Mouse (Mus musculus) MEL (cell line): ENCODE measurements at regions not wholly inside any gene's neighbourhood (a gene's known extent, or its start where the extent isn't known, plus 50 kb on each side); places are given as distances from the start of the nearest gene placed in this dataset.
"Not testable (repeated sequence)": the region's sequence is repeated elsewhere in the genome, so short reads cannot be mapped to it uniquely, and the experiment has no call there.

Experiments used
- DNase-seq: peaks from one replicate; pipeline ENCODE4 v3.0.0; 2011; ENCODE audit warnings: low read depth, low spot score
- H3K27ac ChIP-seq: 2 replicates; pipeline ENCODE4 v1.5.1; 2012; ENCODE audit warnings: low read depth, mild to moderate bottlenecking, control low read depth, low read length, moderate library complexity; ENCODE audit not compliant: control insufficient read depth
- H3K27me3 ChIP-seq, 2 experiments: fragments of 150-350 bp in 1 of 2; sonication (generic) in 1 of 2; 2 replicates each; pipeline ENCODE4 v1.6.1; 2012; ENCODE audit warnings: low read length in 2 of 2, mild to moderate bottlenecking in 2 of 2, improper control_type of control experiment in 1 of 2, moderate library complexity in 1 of 2; ENCODE audit not compliant: insufficient read depth in 2 of 2, control insufficient read depth in 1 of 2
- H3K36me3 ChIP-seq, 2 experiments: 2 replicates each; pipeline ENCODE4 v1.6.1; 2012 to 2014; ENCODE audit warnings: low read length in 2 of 2, improper control_type of control experiment in 1 of 2, inconsistent platforms in 1 of 2, mild to moderate bottlenecking in 1 of 2; ENCODE audit not compliant: insufficient read depth in 2 of 2, control insufficient read depth in 1 of 2
- H3K4me1 ChIP-seq, 2 experiments: fragments of 150-350 bp in 1 of 2; sonication (generic) in 1 of 2; 2 replicates each; pipeline ENCODE4 v1.6.1; 2012; ENCODE audit warnings: low read length in 2 of 2, improper control_type of control experiment in 1 of 2, mild to moderate bottlenecking in 1 of 2; ENCODE audit not compliant: insufficient read depth in 2 of 2, control insufficient read depth in 1 of 2
- H3K4me3 ChIP-seq, 2 experiments: fragments of 150-350 bp in 1 of 2; sonication (generic) in 1 of 2; 2 replicates each; pipeline ENCODE4 v1.5.1; 2012; ENCODE audit warnings: low read depth in 2 of 2, low read length in 2 of 2, mild to moderate bottlenecking in 2 of 2, moderate library complexity in 2 of 2, control low read depth in 1 of 2, improper control_type of control experiment in 1 of 2; ENCODE audit not compliant: control insufficient read depth in 1 of 2, insufficient read depth in 1 of 2
- H3K79me2 ChIP-seq: 2 replicates; pipeline ENCODE4 v1.6.1; 2012; ENCODE audit warnings: mild to moderate bottlenecking, low read length, moderate library complexity; ENCODE audit not compliant: control insufficient read depth, poor library complexity, insufficient read depth
- H3K9ac ChIP-seq: 2 replicates; pipeline ENCODE4 v1.6.1; 2012; ENCODE audit warnings: low read depth, mild to moderate bottlenecking, control low read depth, low read length, moderate library complexity; ENCODE audit not compliant: control insufficient read depth, poor library complexity, severe bottlenecking
- H3K9me3 ChIP-seq: fragments of 150-350 bp; sonication (generic); replicated peaks from 2 replicates; pipeline ENCODE4 v1.6.1; 2012; ENCODE audit warnings: mild to moderate bottlenecking, low read length, improper control_type of control experiment, moderate library complexity; ENCODE audit not compliant: insufficient read depth
- BHLHE40 ChIP-seq: IDR thresholded peaks from 2 replicates; pipeline ENCODE4 v1.6.1; 2012; ENCODE audit warnings: low read depth, mild to moderate bottlenecking, inconsistent platforms, low read length, improper control_type of control experiment, borderline replicate concordance
- CHD1 ChIP-seq: IDR thresholded peaks from 2 replicates; pipeline ENCODE4 v1.6.1; 2012; ENCODE audit warnings: low read depth, mild to moderate bottlenecking, inconsistent platforms, low read length, improper control_type of control experiment
- CHD2 ChIP-seq: IDR thresholded peaks from 2 replicates; pipeline ENCODE4 v1.6.1; 2011; ENCODE audit warnings: low read length, improper control_type of control experiment
- CTCF ChIP-seq, 3 experiments: IDR thresholded peaks in 2 of 3; conservative IDR thresholded peaks in 1 of 3; 2 replicates each; pipeline ENCODE4 v1.5.1; 2011 to 2012; ENCODE audit warnings: low read length in 3 of 3, low read depth in 2 of 3, mild to moderate bottlenecking in 2 of 3, improper control_type of control experiment in 1 of 3, inconsistent platforms in 1 of 3, mixed read lengths in 1 of 3, moderate library complexity in 1 of 3; ENCODE audit not compliant: control insufficient read depth in 1 of 3, insufficient read depth in 1 of 3, poor library complexity in 1 of 3, severe bottlenecking in 1 of 3
- ELF1 ChIP-seq: IDR thresholded peaks from 2 replicates; pipeline ENCODE4 v1.6.1; 2014; ENCODE audit warnings: low read depth, mild to moderate bottlenecking, inconsistent platforms, low read length, improper control_type of control experiment, moderate library complexity
- EP300 ChIP-seq, 2 experiments: IDR thresholded peaks; 2 replicates each; pipeline ENCODE4 v1.6.1; 2011; ENCODE audit warnings: improper control_type of control experiment in 2 of 2, low read length in 2 of 2, low read depth in 1 of 2, mild to moderate bottlenecking in 1 of 2
- HCFC1 ChIP-seq: IDR thresholded peaks from 2 replicates; pipeline ENCODE4 v1.6.1; 2012; ENCODE audit warnings: low read depth, mild to moderate bottlenecking, inconsistent platforms, low read length, improper control_type of control experiment, moderate library complexity
- MAFK ChIP-seq: IDR thresholded peaks from 2 replicates; pipeline ENCODE4 v1.6.1; 2011; ENCODE audit warnings: low read depth, mild to moderate bottlenecking, low read length, improper control_type of control experiment, borderline replicate concordance
- MAX ChIP-seq: IDR thresholded peaks from 2 replicates; pipeline ENCODE4 v1.6.1; 2011; ENCODE audit warnings: low read length, improper control_type of control experiment
- MEF2A ChIP-seq: IDR thresholded peaks from 2 replicates; pipeline ENCODE4 v1.6.1; 2014; ENCODE audit warnings: low read depth, mild to moderate bottlenecking, inconsistent platforms, low read length, improper control_type of control experiment; ENCODE audit not compliant: poor library complexity, insufficient replicate concordance, severe bottlenecking; ENCODE audit errors: extremely low read depth
- MXI1 ChIP-seq: IDR thresholded peaks from 2 replicates; pipeline ENCODE4 v1.6.1; 2011; ENCODE audit warnings: mild to moderate bottlenecking, low read depth, low read length, improper control_type of control experiment
- NELFE ChIP-seq: IDR thresholded peaks from 2 replicates; pipeline ENCODE4 v1.6.1; 2011; ENCODE audit warnings: low read depth, low read length, improper control_type of control experiment
- POLR2AphosphoS5 ChIP-seq: IDR thresholded peaks from 2 replicates; pipeline ENCODE4 v1.6.1; 2012; ENCODE audit warnings: low read depth, borderline replicate concordance, mild to moderate bottlenecking, inconsistent platforms, low read length, moderate library complexity, mixed read lengths
- RAD21 ChIP-seq: IDR thresholded peaks from 2 replicates; pipeline ENCODE4 v1.6.1; 2011; ENCODE audit warnings: mild to moderate bottlenecking, low read depth, low read length, improper control_type of control experiment
- SIN3A ChIP-seq: IDR thresholded peaks from 2 replicates; pipeline ENCODE4 v1.6.1; 2012; ENCODE audit warnings: low read length, improper control_type of control experiment, inconsistent platforms
- SMC3 ChIP-seq: IDR thresholded peaks from 2 replicates; pipeline ENCODE4 v1.6.1; 2011; ENCODE audit warnings: low read depth, low read length, improper control_type of control experiment
- TAL1 ChIP-seq: IDR thresholded peaks from 2 replicates; pipeline ENCODE4 v1.6.1; 2012; ENCODE audit warnings: mild to moderate bottlenecking, inconsistent platforms, low read length, moderate library complexity, mixed read lengths
- UBTF ChIP-seq: IDR thresholded peaks from 2 replicates; pipeline ENCODE4 v1.6.1; 2012; ENCODE audit warnings: low read depth, mild to moderate bottlenecking, inconsistent platforms, low read length, improper control_type of control experiment, moderate library complexity, borderline replicate concordance; ENCODE audit not compliant: insufficient read depth
- USF1 ChIP-seq: IDR thresholded peaks from 2 replicates; pipeline ENCODE4 v1.6.1; 2014; ENCODE audit warnings: low read depth, mild to moderate bottlenecking, inconsistent platforms, low read length, improper control_type of control experiment, moderate library complexity
- USF2 ChIP-seq, 2 experiments: IDR thresholded peaks; 2 replicates each; pipeline ENCODE4 v1.6.1; 2011 to 2012; ENCODE audit warnings: improper control_type of control experiment in 2 of 2, low read length in 2 of 2, borderline replicate concordance in 1 of 2, inconsistent platforms in 1 of 2, low read depth in 1 of 2, mild to moderate bottlenecking in 1 of 2; ENCODE audit not compliant: insufficient read depth in 1 of 2

DNA sequence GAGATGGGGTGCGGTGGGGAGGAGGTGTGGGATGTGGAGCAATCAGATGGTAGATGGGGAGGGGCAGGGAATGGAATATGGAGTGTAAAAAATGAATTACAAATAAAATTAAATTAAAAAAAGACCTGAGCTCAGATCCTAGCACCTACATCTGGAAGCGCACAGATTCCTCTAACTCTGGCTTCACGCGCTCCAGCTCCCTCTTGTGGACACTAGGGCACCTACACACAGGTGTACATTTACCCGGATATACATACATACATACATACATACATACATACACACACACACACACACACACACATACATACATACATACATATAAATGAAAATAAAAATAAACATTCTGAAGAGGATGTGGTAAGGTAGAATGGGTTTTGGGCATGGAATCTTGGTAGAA lies 528.7 kb upstream of the Slc8a1 start:
- H3K36me3 ChIP-seq, H3K4me1 ChIP-seq, H3K9me3 ChIP-seq, H3K27ac ChIP-seq, H3K79me2 ChIP-seq, H3K27me3 ChIP-seq, H3K9ac ChIP-seq, H3K4me3 ChIP-seq: not testable (repeated sequence)
- TF ChIP-seq RAD21, result peak; percentile 29
- peak in 2 of 3 experiments; percentile 46 to 48; a peak in 5 of 6 replicates for TF ChIP-seq CTCF (IDR thresholded peaks at IDR 0.05 in 2 of 3, conservative IDR thresholded peaks at IDR 0.05 in 1 of 3; ENCODE audit: control insufficient read depth in 1 of 3, insufficient read depth in 1 of 3, low read depth in 2 of 3, low read length in 3 of 3, poor library complexity in 1 of 3, severe bottlenecking in 1 of 3)
- TF ChIP-seq SMC3, result peak; percentile 52
- peak; percentile 30 for DNase-seq

DNA sequence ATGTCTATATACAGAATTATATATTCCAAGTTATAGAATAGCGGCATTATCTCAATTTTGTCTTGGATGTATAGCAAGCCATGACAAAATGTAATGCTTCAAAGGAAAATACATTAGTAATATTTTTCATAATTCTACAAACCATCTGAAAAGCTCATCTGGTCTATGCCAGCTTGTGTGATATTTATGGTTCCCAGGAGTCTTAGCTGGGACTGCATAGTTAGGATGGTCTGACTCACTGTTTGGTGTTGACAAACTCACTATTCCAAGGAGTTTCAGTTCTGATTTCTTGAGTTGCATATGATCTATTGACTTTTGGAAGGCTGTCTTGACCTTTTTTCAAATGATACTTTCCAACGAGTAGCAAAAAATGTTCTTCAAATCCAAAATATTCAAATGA lies 514.2 kb upstream of the Slc8a1 start:
- H3K27me3 ChIP-seq, result no peaks in the 10 kb centered on the region
- H3K79me2 ChIP-seq, result no peaks in the 10 kb centered on the region
- H3K36me3 ChIP-seq, result no peaks in the 10 kb centered on the region
- no peaks in the 10 kb centered on the region for H3K4me1 ChIP-seq
- TF ChIP-seq CHD2, result no peak
- TF ChIP-seq USF1, result no peak
- no peak for TF ChIP-seq MEF2A
- no peak for TF ChIP-seq MXI1
- no peak overlapping the region for H3K4me3 ChIP-seq
- H3K27ac ChIP-seq, result no peak overlapping the region
- H3K9me3 ChIP-seq, result no peaks in the 10 kb centered on the region
- DNase-seq, result no peak
- H3K9ac ChIP-seq, result no peak overlapping the region

DNA sequence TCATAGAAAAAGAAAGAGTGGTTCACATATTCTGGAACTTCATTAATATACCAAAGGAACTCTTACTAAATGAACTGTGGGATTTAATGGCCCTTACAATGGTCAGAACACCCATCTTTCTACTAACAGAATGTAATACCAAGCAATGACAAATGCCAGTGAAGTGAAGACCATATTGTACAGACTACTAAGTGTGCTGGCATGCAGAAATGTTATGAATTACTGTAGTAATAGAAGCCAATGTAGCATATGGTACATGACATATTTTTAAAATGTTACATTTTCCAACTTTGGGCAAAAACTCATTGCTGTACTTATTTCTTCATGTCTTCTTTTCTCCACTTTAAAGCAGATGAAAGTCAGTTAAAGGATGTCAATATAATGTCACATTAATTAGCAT lies 513.7 kb upstream of the Slc8a1 start:
- TF ChIP-seq SIN3A (no peak), NELFE (no peak), MAX (no peak), HCFC1 (no peak), TAL1 (no peak), USF2 (IDR thresholded peaks at IDR 0.05; ENCODE audit: borderline replicate concordance in 1 of 2, insufficient read depth in 1 of 2, low read depth in 1 of 2, low read length in 2 of 2) (no peak), ELF1 (no peak), BHLHE40 (no peak), RAD21 (no peak), EP300 (IDR thresholded peaks at IDR 0.05; ENCODE audit: low read depth in 1 of 2, low read length in 2 of 2) (no peak), CHD1 (no peak), POLR2AphosphoS5 (no peak), UBTF (no peak), MAFK (no peak)
- TF ChIP-seq, all 39 proteins: peak for 0
- H3K36me3 ChIP-seq, result no peaks in the 10 kb centered on the region
- no peaks in the 10 kb centered on the region for H3K9me3 ChIP-seq
- H3K79me2 ChIP-seq, result no peaks in the 10 kb centered on the region
- H3K27ac ChIP-seq, result no peak overlapping the region
- H3K4me3 ChIP-seq, result no peak overlapping the region
- no peak for DNase-seq
- H3K4me1 ChIP-seq, result no peaks in the 10 kb centered on the region
- H3K9ac ChIP-seq, result no peak overlapping the region
- H3K27me3 ChIP-seq, result no peaks in the 10 kb centered on the region
